Mouse (Mus musculus) liver, embryonic 13.5 days (tissue): ENCODE results near the gene Sbf2. TPM values are rescaled to one million over a fixed set of nuclear protein-coding genes. Genes with fewer than 3 reads are reported as not detected.

Source experiments
- ATAC-seq: fragments of 200-750 bp; cut with Nextera tagmentation; 2 replicates; pipeline ENCODE4 v1.8.0; 2017; ENCODE audit warnings: low read depth, mild to moderate bottlenecking, moderate number of reproducible peaks, moderate library complexity
- DNase-seq: peaks from one replicate; pipeline ENCODE4 v3.0.0; 2022
- H3K27ac ChIP-seq: fragments of 300-500 bp; sonication (generic); 2 replicates; pipeline ENCODE4 v1.5.1; 2015; ENCODE audit warnings: moderate library complexity, mild to moderate bottlenecking, inconsistent platforms
- H3K27me3 ChIP-seq: fragments of 300-500 bp; sonication (generic); 2 replicates; pipeline ENCODE4 v1.6.1; 2015; ENCODE audit warnings: mild to moderate bottlenecking, inconsistent platforms
- H3K36me3 ChIP-seq: fragments of 300-500 bp; sonication (generic); 2 replicates; pipeline ENCODE4 v1.6.1; 2015; ENCODE audit warnings: mild to moderate bottlenecking, inconsistent platforms
- H3K4me1 ChIP-seq: fragments of 300-500 bp; sonication (generic); replicated peaks from 2 replicates; pipeline ENCODE4 v1.6.1; 2015; ENCODE audit warnings: inconsistent platforms
- H3K4me2 ChIP-seq: fragments of 300-500 bp; sonication (generic); 2 replicates; pipeline ENCODE4 v1.6.1; 2015; ENCODE audit warnings: inconsistent platforms, mild to moderate bottlenecking, moderate library complexity
- H3K4me3 ChIP-seq: fragments of 300-500 bp; sonication (generic); replicated peaks from 2 replicates; pipeline ENCODE4 v1.5.1; 2015; ENCODE audit warnings: mild to moderate bottlenecking, inconsistent platforms
- H3K9ac ChIP-seq: fragments of 300-500 bp; sonication (generic); 2 replicates; pipeline ENCODE4 v1.6.1; 2015; ENCODE audit warnings: mild to moderate bottlenecking, inconsistent platforms
- H3K9me3 ChIP-seq: fragments of 300-500 bp; sonication (generic); replicated peaks from 2 replicates; pipeline ENCODE4 v1.6.1; 2016; ENCODE audit warnings: inconsistent platforms
- WGBS: fragments of 180-500 bp; shearing (Covaris S2); methylation state at CpG from one replicate; pipeline ENCODE4 v1.1.7; 2015; ENCODE audit not compliant: insufficient replicate concordance; 5-methylcytosine and 5-hydroxymethylcytosine counted together
- polyA plus RNA-seq: library from polyadenylated mRNA; unstranded; fragments of >200 nt; fragmentation: Nextera tagmentation; extraction: Ambion mirVana; gene quantifications from 2 replicates; pipeline ENCODE4 v1.2.1, GENCODE M21; 2015

The Sbf2 gene
- polyA plus RNA-seq, 1 experiment from 2014 or later = 5.3 TPM

- Histone ChIP-seq H3K9me3 (no peaks in the 10 kb centered on the region), H3K9ac (peak overlapping the region; percentile 39; the same call in 1 of the 2 replicates), H3K4me2 (peak overlapping the region; percentile 60), H3K27ac (no peak overlapping the region), H3K27me3 (peaks cover 92% of the 10 kb centered on the region), H3K36me3 (no peaks in the 10 kb centered on the region), H3K4me3 (peak overlapping the region; percentile 48), H3K4me1 (peaks cover 26% of the 10 kb centered on the region)
- no peak for ATAC-seq
- no peak for DNase-seq
- 2% methylated on average over 33 of the region's 33 CpGs for WGBS
Observed at GRCm38 (mm10) chr7:110628611-110629354, 14.1 kb upstream of the Sbf2 start.

- Histone ChIP-seq H3K4me3 (peak overlapping the region; percentile 48), H3K4me1 (peaks cover 26% of the 10 kb centered on the region), H3K9ac (peak overlapping the region; percentile 24; the same call in 1 of the 2 replicates), H3K9me3 (no peaks in the 10 kb centered on the region), H3K27ac (no peak overlapping the region), H3K4me2 (peak overlapping the region; percentile 60), H3K27me3 (peaks cover 94% of the 10 kb centered on the region), H3K36me3 (no peaks in the 10 kb centered on the region)
- no peak for DNase-seq
- ATAC-seq = no peak
- 2% methylated on average over 11 of the region's 11 CpGs for WGBS
Observed at GRCm38 (mm10) chr7:110628273-110628600, 13.5 kb upstream of the Sbf2 start.

- no peak within 1 kb of the TSS for H3K27ac ChIP-seq
- peaks cover 26% of the 10 kb centered on the region for H3K4me1 ChIP-seq
- peak within 1 kb of the TSS; percentile 24; the same call in 1 of the 2 replicates for H3K9ac ChIP-seq
- H3K9me3 ChIP-seq = no peaks in the 10 kb centered on the region
- peak; percentile 22; the same call in 1 of the 2 replicates for ATAC-seq
- H3K4me3 ChIP-seq = peak within 1 kb of the TSS; percentile 48
- no peaks in the 10 kb centered on the region for H3K36me3 ChIP-seq
- under 1% methylated on average over 30 of the region's 30 CpGs for WGBS
- H3K27me3 ChIP-seq = peaks cover 95% of the 10 kb centered on the region
- DNase-seq = no peak
- H3K4me2 ChIP-seq = peak within 1 kb of the TSS; percentile 60
Observed at GRCm38 (mm10) chr7:110627486-110628272, 13.0 kb upstream of the Sbf2 start, which contains the start of gene Adm. Adm (plus strand) TSS chr7:110627661.

GRCm38 (mm10) chr7:110627099-110627482, 12.4 kb upstream of the Sbf2 start:
- Histone ChIP-seq H3K4me2 (peak overlapping the region; percentile 60), H3K36me3 (no peaks in the 10 kb centered on the region), H3K4me3 (peak overlapping the region; percentile 48; the same call in 1 of the 2 replicates), H3K27me3 (peaks cover 94% of the 10 kb centered on the region), H3K9me3 (no peaks in the 10 kb centered on the region), H3K4me1 (peaks cover 26% of the 10 kb centered on the region), H3K9ac (no peak overlapping the region), H3K27ac (no peak overlapping the region)
- DNase-seq = no peak
- 0% methylated on average over 12 of the region's 12 CpGs for WGBS
- peak; percentile 18; the same call in 1 of the 2 replicates for ATAC-seq

- peak overlapping the region; percentile 48 for H3K4me3 ChIP-seq
- DNase-seq (no peak), ATAC-seq (no peak)
- no peak overlapping the region for H3K27ac ChIP-seq
- H3K4me2 ChIP-seq = peak overlapping the region; percentile 60
- no peaks in the 10 kb centered on the region for H3K9me3 ChIP-seq
- H3K27me3 ChIP-seq = peaks cover 94% of the 10 kb centered on the region
- peaks cover 26% of the 10 kb centered on the region for H3K4me1 ChIP-seq
- 4% methylated on average over 28 of the region's 28 CpGs for WGBS
- no peaks in the 10 kb centered on the region for H3K36me3 ChIP-seq
- no peak overlapping the region for H3K9ac ChIP-seq
Observed at GRCm38 (mm10) chr7:110626186-110627098, 11.7 kb upstream of the Sbf2 start.

- Histone ChIP-seq H3K27me3 (peaks cover 90% of the 10 kb centered on the region), H3K4me3 (peak overlapping the region; percentile 29), H3K36me3 (no peaks in the 10 kb centered on the region), H3K4me1 (peaks cover 22% of the 10 kb centered on the region), H3K27ac (no peak overlapping the region), H3K9ac (no peak overlapping the region), H3K9me3 (no peaks in the 10 kb centered on the region), H3K4me2 (peak overlapping the region; percentile 60)
- 43% methylated on average over 10 of the region's 10 CpGs for WGBS
- ATAC-seq (no peak), DNase-seq (no peak)
Observed at GRCm38 (mm10) chr7:110625489-110625888, 10.8 kb upstream of the Sbf2 start.

GRCm38 (mm10) chr7:110624961-110625360, 10.2 kb upstream of the Sbf2 start:
- H3K4me2 ChIP-seq = no peak overlapping the region
- peaks cover 90% of the 10 kb centered on the region for H3K27me3 ChIP-seq
- WGBS = 75% methylated on average over 13 of the region's 13 CpGs

GRCm38 (mm10) chr7:110624067-110624466, 9.3 kb upstream of the Sbf2 start:
- Histone ChIP-seq H3K27ac (no peak overlapping the region), H3K27me3 (peaks cover 90% of the 10 kb centered on the region), H3K4me3 (no peak overlapping the region), H3K4me1 (peaks cover 21% of the 10 kb centered on the region), H3K9ac (no peak overlapping the region), H3K4me2 (no peak overlapping the region), H3K9me3 (no peaks in the 10 kb centered on the region), H3K36me3 (no peaks in the 10 kb centered on the region)
- ATAC-seq (no peak), DNase-seq (no peak)
- WGBS = 23% methylated on average over 2 of the region's 2 CpGs

More at GRCm38 (mm10) chr7:110624961-110625360, 10.2 kb upstream of the Sbf2 start:
- Histone ChIP-seq H3K27ac (no peak overlapping the region), H3K4me3 (no peak overlapping the region), H3K4me1 (peaks cover 20% of the 10 kb centered on the region), H3K9ac (no peak overlapping the region), H3K9me3 (no peaks in the 10 kb centered on the region), H3K36me3 (no peaks in the 10 kb centered on the region)
- no peak for DNase-seq
- ATAC-seq = no peak

- DNase-seq = peak; percentile 17
- no peak for ATAC-seq
- Histone ChIP-seq H3K27ac (no peak overlapping the region), H3K9ac (no peak overlapping the region), H3K4me2 (no peak overlapping the region), H3K27me3 (peaks cover 88% of the 10 kb centered on the region), H3K4me3 (no peak overlapping the region), H3K4me1 (peaks cover 26% of the 10 kb centered on the region), H3K9me3 (no peaks in the 10 kb centered on the region), H3K36me3 (no peaks in the 10 kb centered on the region)
- WGBS = 4% methylated on average over 9 of the region's 9 CpGs
Observed at GRCm38 (mm10) chr7:110619086-110619611, 4.4 kb upstream of the Sbf2 start.

- Histone ChIP-seq H3K4me1 (peaks cover 33% of the 10 kb centered on the region), H3K36me3 (no peaks in the 10 kb centered on the region), H3K27me3 (peaks cover 93% of the 10 kb centered on the region), H3K4me2 (peak overlapping the region; percentile 70; the same call in 1 of the 2 replicates), H3K9me3 (no peaks in the 10 kb centered on the region), H3K9ac (no peak overlapping the region), H3K4me3 (no peak overlapping the region), H3K27ac (peak overlapping the region; percentile 15)
- no peak for DNase-seq
- ATAC-seq = no peak
- WGBS = 7% methylated on average over 11 of the region's 11 CpGs
Observed at GRCm38 (mm10) chr7:110615792-110616191, 1.1 kb upstream of the Sbf2 start.
